Mouse (Mus musculus) forebrain, embryonic 16.5 days (tissue): ENCODE results near the gene Mbtps1. TPM values are rescaled to one million over a fixed set of nuclear protein-coding genes. Genes with fewer than 3 reads are reported as not detected.

Experiments used
- ATAC-seq: fragments of 200-750 bp; cut with Nextera tagmentation; 2 replicates; pipeline ENCODE4 v1.8.0; 2017; ENCODE audit warnings: mild to moderate bottlenecking, moderate library complexity
- H3K27ac ChIP-seq: fragments of 300-500 bp; sonication (generic); 2 replicates; pipeline ENCODE4 v1.5.1; 2014; ENCODE audit warnings: low read length, control low read depth
- H3K27me3 ChIP-seq: fragments of 300-500 bp; sonication (generic); replicated peaks from 2 replicates; pipeline ENCODE4 v1.6.1; 2014; ENCODE audit warnings: low read length; ENCODE audit not compliant: control insufficient read depth, insufficient read depth
- H3K36me3 ChIP-seq: fragments of 300-500 bp; sonication (generic); 2 replicates; pipeline ENCODE4 v1.6.1; 2014; ENCODE audit not compliant: control insufficient read depth, insufficient read depth
- H3K4me1 ChIP-seq: fragments of 300-500 bp; sonication (generic); replicated peaks from 2 replicates; pipeline ENCODE4 v1.6.1; 2014; ENCODE audit warnings: low read length; ENCODE audit not compliant: control insufficient read depth, insufficient read depth
- H3K4me2 ChIP-seq: fragments of 300-500 bp; sonication (generic); 2 replicates; pipeline ENCODE4 v1.6.1; 2014; ENCODE audit warnings: mild to moderate bottlenecking, low read length, control low read depth
- H3K4me3 ChIP-seq: fragments of 300-500 bp; sonication (generic); replicated peaks from 2 replicates; pipeline ENCODE4 v1.5.1; 2014; ENCODE audit warnings: mild to moderate bottlenecking, low read length, control low read depth
- H3K9ac ChIP-seq: fragments of 300-500 bp; sonication (generic); replicated peaks from 2 replicates; pipeline ENCODE4 v1.6.1; 2014; ENCODE audit warnings: low read depth, low read length, control low read depth
- H3K9me3 ChIP-seq: fragments of 300-500 bp; sonication (generic); 2 replicates; pipeline ENCODE4 v1.6.1; 2016; ENCODE audit warnings: low read length; ENCODE audit not compliant: control insufficient read depth
- WGBS: fragments of 180-500 bp; shearing (Covaris S2); extraction: QIAGEN DNeasy Blood & Tissue Kit; methylation state at CpG from one replicate; pipeline ENCODE4 v1.1.7; 2014; 5-methylcytosine and 5-hydroxymethylcytosine counted together
- polyA plus RNA-seq: library from polyadenylated mRNA; unstranded; fragments of >200 nt; fragmentation: Nextera tagmentation; extraction: Ambion mirVana; gene quantifications from 2 replicates; pipeline ENCODE4 v1.2.1, GENCODE M21; 2015

Gene Mbtps1
- polyA plus RNA-seq, 1 experiment from 2014 or later: 66.6 TPM

GRCm38 (mm10) chr8:119515767-119516166, 42.8 kb downstream of the Mbtps1 start:
- H3K9me3 ChIP-seq: no peaks in the 10 kb centered on the region
- 48% methylated on average over 3 of the region's 3 CpGs for WGBS

GRCm38 (mm10) chr8:119514940-119515339, 43.6 kb downstream of the Mbtps1 start:
- H3K9me3 ChIP-seq: no peaks in the 10 kb centered on the region
- 95% methylated on average over 3 of the region's 3 CpGs for WGBS
- no peak overlapping the region for H3K27ac ChIP-seq
- no peak for ATAC-seq
- H3K4me1 ChIP-seq: no peaks in the 10 kb centered on the region
- no peaks in the 10 kb centered on the region for H3K27me3 ChIP-seq
- H3K4me3 ChIP-seq: no peak overlapping the region
- peaks cover 29% of the 10 kb centered on the region for H3K36me3 ChIP-seq
- H3K9ac ChIP-seq: no peak overlapping the region
- no peak overlapping the region for H3K4me2 ChIP-seq

More at GRCm38 (mm10) chr8:119515767-119516166, 42.8 kb downstream of the Mbtps1 start:
- Histone ChIP-seq H3K27me3 (no peaks in the 10 kb centered on the region), H3K9ac (no peak overlapping the region), H3K36me3 (peaks cover 28% of the 10 kb centered on the region), H3K27ac (no peak overlapping the region), H3K4me1 (no peaks in the 10 kb centered on the region), H3K4me3 (no peak overlapping the region), H3K4me2 (no peak overlapping the region)
- no peak for ATAC-seq

GRCm38 (mm10) chr8:119513405-119513804, 45.1 kb downstream of the Mbtps1 start:
- H3K4me3 ChIP-seq: no peak overlapping the region
- H3K9me3 ChIP-seq: no peaks in the 10 kb centered on the region
- ATAC-seq: no peak
- H3K27me3 ChIP-seq: no peaks in the 10 kb centered on the region
- WGBS: 82% methylated on average over 4 of the region's 4 CpGs
- no peak overlapping the region for H3K27ac ChIP-seq
- peaks cover 36% of the 10 kb centered on the region for H3K36me3 ChIP-seq
- no peak overlapping the region for H3K4me2 ChIP-seq
- H3K9ac ChIP-seq: no peak overlapping the region
- H3K4me1 ChIP-seq: no peaks in the 10 kb centered on the region

GRCm38 (mm10) chr8:119511722-119512121, 46.8 kb downstream of the Mbtps1 start:
- H3K9ac ChIP-seq: no peak overlapping the region
- no peaks in the 10 kb centered on the region for H3K9me3 ChIP-seq
- peaks cover 32% of the 10 kb centered on the region for H3K36me3 ChIP-seq
- WGBS: 94% methylated on average over 7 of the region's 7 CpGs
- no peak overlapping the region for H3K4me3 ChIP-seq
- no peak for ATAC-seq
- no peaks in the 10 kb centered on the region for H3K4me1 ChIP-seq
- no peaks in the 10 kb centered on the region for H3K27me3 ChIP-seq
- no peak overlapping the region for H3K27ac ChIP-seq
- H3K4me2 ChIP-seq: no peak overlapping the region

DNA sequence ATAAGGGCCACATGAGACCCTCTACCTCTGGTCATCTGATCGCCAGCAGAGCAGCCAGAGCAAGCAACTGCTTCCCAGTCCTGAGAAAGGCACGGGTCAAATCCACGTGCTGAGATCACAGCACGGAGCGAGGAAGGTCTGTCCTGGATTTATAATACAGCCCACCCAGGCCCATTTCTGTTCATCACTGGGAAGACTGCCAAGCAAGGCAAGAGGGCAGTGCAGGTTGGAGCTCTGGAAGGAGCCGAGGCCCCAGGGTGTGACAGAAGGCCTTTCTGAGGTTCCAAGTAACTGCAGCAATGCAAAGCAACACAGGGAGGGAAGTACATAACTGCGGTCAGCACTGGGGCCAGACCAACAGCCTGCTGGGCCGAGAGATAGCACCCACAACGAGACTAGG, 48.1 kb downstream of the Mbtps1 start:
- no peaks in the 10 kb centered on the region for H3K27me3 ChIP-seq
- no peak for ATAC-seq
- no peak overlapping the region for H3K9ac ChIP-seq
- H3K4me3 ChIP-seq: no peak overlapping the region
- H3K27ac ChIP-seq: no peak overlapping the region
- 87% methylated on average over 9 of the region's 9 CpGs for WGBS
- H3K4me2 ChIP-seq: no peak overlapping the region
- H3K9me3 ChIP-seq: no peaks in the 10 kb centered on the region
- H3K36me3 ChIP-seq: peaks cover 31% of the 10 kb centered on the region
- H3K4me1 ChIP-seq: no peaks in the 10 kb centered on the region

DNA sequence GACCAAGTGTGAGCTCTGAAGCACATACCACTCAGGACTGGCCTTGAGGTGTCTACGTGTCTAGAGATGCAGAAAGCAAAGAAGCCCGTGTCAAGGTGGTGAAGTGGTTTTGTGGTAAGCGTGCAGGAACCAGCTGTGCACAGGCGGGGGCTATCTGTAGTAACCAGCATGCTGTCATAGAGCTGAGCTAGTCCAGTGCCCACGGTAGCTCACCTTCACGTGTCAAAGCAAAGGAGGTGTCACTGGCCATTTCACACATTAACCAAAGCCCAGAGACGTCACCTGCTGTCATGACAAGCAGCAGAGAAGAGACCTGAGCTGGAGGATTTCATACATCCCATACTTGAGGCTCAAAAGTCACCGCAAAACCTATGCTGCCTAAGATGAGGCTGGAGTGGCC, 52.4 kb downstream of the Mbtps1 start:
- no peak overlapping the region for H3K4me3 ChIP-seq
- H3K9me3 ChIP-seq: no peaks in the 10 kb centered on the region
- H3K4me2 ChIP-seq: no peak overlapping the region
- H3K4me1 ChIP-seq: peaks cover 8% of the 10 kb centered on the region
- H3K36me3 ChIP-seq: peaks cover 18% of the 10 kb centered on the region
- no peaks in the 10 kb centered on the region for H3K27me3 ChIP-seq
- no peak overlapping the region for H3K27ac ChIP-seq
- 79% methylated on average over 8 of the region's 8 CpGs for WGBS
- no peak for ATAC-seq
- no peak overlapping the region for H3K9ac ChIP-seq

- Histone ChIP-seq H3K4me3 (no peak overlapping the region), H3K27ac (no peak overlapping the region), H3K36me3 (peaks cover 16% of the 10 kb centered on the region), H3K27me3 (no peaks in the 10 kb centered on the region), H3K9ac (no peak overlapping the region), H3K4me2 (no peak overlapping the region), H3K4me1 (peaks cover 8% of the 10 kb centered on the region), H3K9me3 (no peaks in the 10 kb centered on the region)
- 20% methylated on average over 9 of the region's 9 CpGs for WGBS
- no peak for ATAC-seq
Measured at GRCm38 (mm10) chr8:119505488-119505887, 53.0 kb downstream of the Mbtps1 start.

DNA sequence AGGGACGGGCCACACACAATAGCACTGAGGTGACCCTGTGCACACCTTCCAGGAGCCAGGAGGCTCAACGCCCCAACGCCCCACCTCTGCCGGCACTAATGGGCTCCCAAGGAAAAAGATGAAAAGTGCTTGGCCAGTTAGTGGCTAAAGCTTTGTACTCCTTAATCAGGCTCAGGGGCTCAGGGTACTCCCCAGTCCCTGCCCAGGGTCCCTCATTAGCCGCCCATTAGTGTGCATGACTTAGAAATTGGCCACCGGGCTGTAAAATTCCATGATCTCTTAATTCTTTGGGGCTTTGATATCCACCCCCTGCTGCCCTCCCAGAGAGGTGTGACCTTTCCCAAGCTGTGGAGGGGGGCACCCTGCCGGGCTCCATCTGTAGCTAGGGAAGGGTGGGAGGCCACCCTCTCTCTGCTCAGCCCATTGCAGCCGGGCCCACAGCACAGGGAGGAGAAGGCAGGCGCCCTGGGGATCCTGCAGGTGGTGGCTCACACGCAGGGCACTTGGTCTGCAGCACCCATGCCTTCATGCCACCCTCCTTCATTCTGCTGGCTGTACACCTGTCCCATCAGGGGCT, 55.3 kb downstream of the Mbtps1 start:
- no peaks in the 10 kb centered on the region for H3K9me3 ChIP-seq
- H3K36me3 ChIP-seq: peaks cover 2% of the 10 kb centered on the region; the same call in 1 of the 2 replicates
- no peak overlapping the region for H3K4me2 ChIP-seq
- H3K4me1 ChIP-seq: peaks cover 8% of the 10 kb centered on the region
- peak; percentile 49; the same call in 1 of the 2 replicates for ATAC-seq
- H3K9ac ChIP-seq: no peak overlapping the region
- no peaks in the 10 kb centered on the region for H3K27me3 ChIP-seq
- H3K27ac ChIP-seq: no peak overlapping the region
- 5% methylated on average over 10 of the region's 10 CpGs for WGBS
- no peak overlapping the region for H3K4me3 ChIP-seq

GRCm38 (mm10) chr8:119502111-119502510, 56.4 kb downstream of the Mbtps1 start:
- peaks cover 14% of the 10 kb centered on the region for H3K4me1 ChIP-seq
- no peak overlapping the region for H3K4me3 ChIP-seq
- H3K36me3 ChIP-seq: peaks cover under 1% of the 10 kb centered on the region; the same call in 1 of the 2 replicates
- H3K27me3 ChIP-seq: no peaks in the 10 kb centered on the region
- H3K9me3 ChIP-seq: no peaks in the 10 kb centered on the region
- no peak overlapping the region for H3K9ac ChIP-seq
- ATAC-seq: no peak
- no peak overlapping the region for H3K27ac ChIP-seq
- 71% methylated on average over 4 of the region's 4 CpGs for WGBS
- no peak overlapping the region for H3K4me2 ChIP-seq

DNA sequence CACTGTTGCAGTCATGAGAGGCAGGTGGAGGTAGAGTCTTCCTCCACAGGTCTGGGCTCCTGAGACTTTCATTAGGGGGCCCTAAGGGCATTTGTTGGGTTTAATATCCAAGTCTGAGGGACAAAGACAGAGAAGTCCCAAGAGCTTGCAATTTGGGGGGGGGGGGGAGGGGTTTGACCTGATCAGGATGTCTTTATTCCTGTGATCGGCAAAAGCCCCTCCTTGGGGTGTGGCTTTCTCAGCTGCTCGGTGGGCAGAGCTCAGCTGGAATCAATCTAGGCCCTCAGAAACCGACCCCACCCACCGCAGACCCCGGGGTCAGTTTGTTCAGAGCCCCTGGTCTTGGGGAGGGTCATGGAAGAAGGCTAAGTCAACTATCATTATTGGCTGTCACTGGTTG, 56.9 kb downstream of the Mbtps1 start, which contains the start of gene Slc38a8:
Gene Slc38a8, minus strand, starts transcription at position 101 of the 400 bp plus-strand sequence.
- H3K9me3 ChIP-seq: no peaks in the 10 kb centered on the region
- no peak within 1 kb of the TSS for H3K4me2 ChIP-seq
- H3K9ac ChIP-seq: no peak within 1 kb of the TSS
- no peak for ATAC-seq
- 49% methylated on average over 5 of the region's 5 CpGs for WGBS
- no peaks in the 10 kb centered on the region for H3K27me3 ChIP-seq
- peaks cover 14% of the 10 kb centered on the region for H3K4me1 ChIP-seq
- H3K36me3 ChIP-seq: no peaks in the 10 kb centered on the region
- H3K4me3 ChIP-seq: no peak within 1 kb of the TSS
- no peak within 1 kb of the TSS for H3K27ac ChIP-seq
